Mouse (Mus musculus) thymus, adult 2 months (tissue): Measurements from ENCODE around the gene Hspa12a. TPM values are rescaled to one million over a fixed set of nuclear protein-coding genes. Genes with fewer than 3 reads are reported as not detected.
"Not testable (repeated sequence)": the region's sequence is repeated elsewhere in the genome, so short reads cannot be mapped to it uniquely, and the experiment has no call there.

Source experiments
- DNase-seq: peaks from one replicate; pipeline ENCODE4 v3.0.0; 2021
- H3K27ac ChIP-seq: fragments of 200-500 bp; 2 replicates; pipeline ENCODE4 v1.5.1; 2012; ENCODE audit warnings: low read length, control low read depth; ENCODE audit not compliant: control insufficient read depth, insufficient read depth
- H3K27me3 ChIP-seq: fragments of 200-500 bp; 2 replicates; pipeline ENCODE4 v1.6.1; 2012; ENCODE audit warnings: mild to moderate bottlenecking, low read length, moderate library complexity, mixed read lengths; ENCODE audit not compliant: control insufficient read depth, insufficient read depth
- H3K36me3 ChIP-seq: fragments of 200-500 bp; 2 replicates; pipeline ENCODE4 v1.6.1; 2012; ENCODE audit warnings: mild to moderate bottlenecking, low read length, moderate library complexity; ENCODE audit not compliant: control insufficient read depth, insufficient read depth
- H3K4me1 ChIP-seq: fragments of 200-500 bp; replicated peaks from 2 replicates; pipeline ENCODE4 v1.6.1; 2012; ENCODE audit warnings: low read length; ENCODE audit not compliant: control insufficient read depth, insufficient read depth
- H3K4me3 ChIP-seq: fragments of 200-500 bp; 2 replicates; pipeline ENCODE4 v1.5.1; 2012; ENCODE audit warnings: mild to moderate bottlenecking, low read length, control low read depth, moderate library complexity; ENCODE audit not compliant: control insufficient read depth, insufficient read depth
- CTCF ChIP-seq: fragments of 200-500 bp; IDR thresholded peaks from 2 replicates; pipeline ENCODE4 v1.5.1; 2012; ENCODE audit warnings: mild to moderate bottlenecking, control low read depth, low read length, moderate library complexity, borderline replicate concordance; ENCODE audit not compliant: control insufficient read depth, poor library complexity, insufficient read depth; ENCODE audit errors: extremely low read depth
- POLR2A ChIP-seq: fragments of 200-500 bp; IDR thresholded peaks from 2 replicates; pipeline ENCODE4 v1.6.1; 2012; ENCODE audit warnings: mild to moderate bottlenecking, low read length, control low read depth, moderate library complexity; ENCODE audit not compliant: control insufficient read depth, poor library complexity, insufficient read depth; ENCODE audit errors: extremely low read depth
- WGBS: fragments of 180-500 bp; shearing (Covaris S2); methylation state at CpG from one replicate; pipeline ENCODE4 v1.1.7; 2018; 5-methylcytosine and 5-hydroxymethylcytosine counted together
- polyA plus RNA-seq: library from polyadenylated mRNA; depleted of rRNA; stranded (reverse); fragments of >200 nt; gene quantifications from 2 replicates; pipeline ENCODE4 v1.2.3, GENCODE M21; 2012

Gene Hspa12a
- polyA plus RNA-seq, 1 experiment: 3.3 TPM

DNA sequence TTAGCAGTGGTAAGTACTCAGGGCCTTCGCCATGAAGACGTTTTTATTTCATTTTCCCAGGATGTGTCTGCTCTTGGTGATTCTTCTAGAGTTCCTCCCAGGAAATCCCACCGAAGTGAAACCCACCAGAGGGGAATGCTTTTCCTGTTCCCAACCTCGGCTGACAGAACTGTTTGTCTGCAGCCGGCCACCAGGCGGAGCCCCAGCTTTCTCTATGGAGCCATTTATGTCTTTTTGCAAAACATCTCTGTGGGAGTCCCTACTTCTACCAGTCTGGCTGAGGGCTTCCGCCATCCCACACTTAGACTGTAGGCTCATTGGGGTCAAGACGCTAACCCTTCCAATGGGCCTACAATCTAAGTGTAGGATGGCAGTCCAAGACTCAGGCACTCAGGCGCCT lies 32.1 kb downstream of the Hspa12a start:
- no peak overlapping the region for H3K27ac ChIP-seq
- H3K4me1 ChIP-seq: peaks cover 4% of the 10 kb centered on the region; the same call in 1 of the 2 replicates
- peak; percentile 57 for DNase-seq
- WGBS: 13% methylated on average over 9 of the region's 9 CpGs
- no peaks in the 10 kb centered on the region for H3K27me3 ChIP-seq
- no peaks in the 10 kb centered on the region for H3K36me3 ChIP-seq
- H3K4me3 ChIP-seq: peak overlapping the region; percentile 32
- no peak for TF ChIP-seq POLR2A
- peak; percentile 68; the same call in 1 of the 2 replicates for TF ChIP-seq CTCF

DNA sequence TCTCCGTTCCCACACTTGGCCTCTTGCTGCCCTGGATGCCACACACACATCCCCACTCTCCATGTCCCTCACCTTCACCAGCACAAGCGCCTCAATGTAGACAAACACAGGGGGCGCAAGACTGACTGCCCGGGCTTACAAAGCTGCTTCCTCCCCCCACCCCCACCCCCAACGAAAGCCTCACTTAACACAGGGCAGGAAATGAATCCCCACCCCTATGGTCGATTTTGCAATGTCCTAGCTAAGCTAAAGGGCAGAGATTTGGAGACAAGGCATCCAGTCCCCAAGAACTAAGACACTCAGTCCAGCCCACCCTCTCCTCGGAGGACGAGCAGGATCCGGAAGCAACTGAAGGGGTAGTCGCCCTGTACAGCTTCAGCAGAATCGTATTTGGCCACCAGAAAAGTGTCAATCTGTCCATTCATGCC lies 32.5 kb downstream of the Hspa12a start:
- Histone ChIP-seq H3K4me1 (peaks cover 4% of the 10 kb centered on the region; the same call in 1 of the 2 replicates), H3K4me3 (peak overlapping the region; percentile 32), H3K27me3 (no peaks in the 10 kb centered on the region), H3K27ac (no peak overlapping the region), H3K36me3 (no peaks in the 10 kb centered on the region)
- 7% methylated on average over 11 of the region's 11 CpGs for WGBS
- TF ChIP-seq CTCF: no peak
- peak; percentile 24 for DNase-seq

DNA sequence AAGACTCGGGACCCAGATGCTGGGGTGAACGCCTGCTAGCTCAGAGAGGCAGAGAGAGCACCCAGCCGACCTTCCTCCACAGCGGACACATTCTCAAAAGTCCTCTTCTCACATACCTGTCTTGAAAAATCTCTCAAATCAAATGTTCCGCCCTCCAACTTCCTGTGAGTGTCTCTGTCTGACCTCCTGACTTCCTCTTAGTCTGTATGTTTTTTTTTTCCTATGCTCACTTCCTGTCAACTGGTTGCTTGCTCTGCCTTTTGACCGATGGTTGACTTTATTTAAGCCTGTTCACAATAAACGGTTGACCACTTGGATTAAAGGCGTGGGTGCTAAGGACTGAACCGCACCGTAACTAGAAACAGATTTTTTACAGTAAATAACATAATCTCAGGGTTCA lies 35.4 kb downstream of the Hspa12a start:
- Histone ChIP-seq H3K4me1 (peaks cover 4% of the 10 kb centered on the region; the same call in 1 of the 2 replicates), H3K27me3 (no peaks in the 10 kb centered on the region), H3K4me3 (no peak overlapping the region), H3K36me3 (no peaks in the 10 kb centered on the region), H3K27ac (no peak overlapping the region)
- TF ChIP-seq CTCF (no peak), POLR2A (no peak)
- WGBS: 57% methylated on average over 10 of the region's 10 CpGs
- DNase-seq: no peak

DNA sequence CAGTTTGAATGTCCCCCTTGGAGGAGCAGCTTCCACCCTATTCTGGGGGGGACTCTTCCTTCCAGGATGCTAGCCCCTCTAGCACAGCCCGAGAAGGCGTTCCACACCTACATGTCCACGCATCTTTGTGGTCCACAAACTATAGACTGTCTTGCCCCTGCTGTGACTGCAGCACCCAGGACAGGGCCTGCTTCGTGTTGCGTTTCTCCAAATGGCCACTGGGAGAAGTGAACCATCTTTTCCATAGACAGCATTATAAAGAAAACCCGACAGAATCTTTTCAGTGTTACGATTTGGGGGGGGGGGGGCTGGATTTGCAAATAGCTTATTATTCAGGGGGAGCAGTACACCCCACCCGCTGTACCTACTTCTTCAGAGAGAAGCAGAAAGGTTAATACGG lies 36.8 kb downstream of the Hspa12a start:
- 74% methylated on average over 9 of the region's 9 CpGs for WGBS
- Histone ChIP-seq H3K27ac (no peak overlapping the region), H3K36me3 (no peaks in the 10 kb centered on the region), H3K4me1 (peaks cover 4% of the 10 kb centered on the region; the same call in 1 of the 2 replicates), H3K4me3 (no peak overlapping the region), H3K27me3 (no peaks in the 10 kb centered on the region)
- no peak for DNase-seq
- no peak for TF ChIP-seq CTCF
- no peak for TF ChIP-seq POLR2A

DNA sequence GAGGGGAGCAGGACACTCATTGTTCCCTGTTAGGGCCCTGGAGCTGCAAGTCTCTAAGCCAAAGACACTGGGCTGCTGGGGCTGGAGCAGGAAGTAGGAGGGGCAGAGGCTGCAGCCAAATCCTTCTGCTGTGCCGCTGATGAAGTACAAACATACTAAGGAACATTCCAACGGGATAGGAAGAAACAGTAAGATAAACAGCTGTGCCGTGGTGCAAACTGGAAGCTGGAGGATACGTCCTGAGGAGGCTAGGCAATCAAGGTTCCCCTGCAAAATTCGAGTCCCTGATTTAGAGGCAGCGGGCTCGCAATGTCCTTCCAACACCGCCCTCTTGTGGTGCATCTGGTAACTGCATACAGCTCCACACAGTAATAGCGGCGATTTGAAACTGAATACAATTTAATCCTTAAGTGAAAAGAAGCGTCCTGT lies 39.5 kb downstream of the Hspa12a start:
- peak; percentile 71 for DNase-seq
- Histone ChIP-seq H3K27ac (no peak overlapping the region), H3K4me3 (no peak overlapping the region), H3K27me3 (no peaks in the 10 kb centered on the region), H3K36me3 (no peaks in the 10 kb centered on the region), H3K4me1 (peaks cover 2% of the 10 kb centered on the region; the same call in 1 of the 2 replicates)
- 1% methylated on average over 11 of the region's 11 CpGs for WGBS
- TF ChIP-seq CTCF (peak; percentile 77; the same call in 1 of the 2 replicates), POLR2A (no peak)

DNA sequence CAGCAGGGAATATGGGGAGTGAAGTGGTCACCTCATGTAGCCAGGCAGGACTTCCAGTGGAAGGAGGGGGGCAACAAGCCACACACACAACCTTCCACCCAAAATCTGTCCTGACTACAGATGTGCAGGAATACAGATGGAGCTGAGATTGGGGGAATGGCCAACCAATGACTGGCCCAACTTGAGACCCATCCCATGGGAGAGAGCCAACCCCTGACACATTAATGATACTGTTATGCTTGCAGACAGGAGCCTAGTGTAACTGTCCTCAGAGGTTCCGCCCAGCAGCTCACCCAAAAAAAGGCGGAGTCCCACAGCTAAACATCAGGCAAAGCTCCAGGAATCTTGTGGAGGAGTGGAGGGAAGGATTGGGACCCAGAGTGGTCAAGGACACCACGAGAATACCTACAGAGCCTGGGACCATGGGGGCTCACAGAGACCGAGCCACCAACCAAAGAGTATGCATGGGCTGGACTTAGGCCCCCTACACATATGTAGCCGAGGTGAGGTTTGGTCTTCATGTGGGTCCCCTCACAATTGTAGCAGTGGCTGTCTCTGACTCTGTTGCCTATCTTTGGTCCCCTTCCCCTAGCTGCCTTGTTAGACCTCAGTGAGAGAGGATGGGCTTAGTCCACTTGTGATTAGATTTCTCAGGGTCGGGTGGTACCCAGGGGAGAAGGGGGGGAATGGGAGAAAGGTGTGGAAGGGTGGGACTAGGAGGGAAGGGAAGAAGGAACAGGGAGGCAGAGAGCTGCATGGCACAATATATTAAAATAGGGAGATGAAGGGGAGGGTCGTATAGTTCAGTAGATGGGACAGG lies 40.2 kb downstream of the Hspa12a start:
- no peak overlapping the region for H3K27ac ChIP-seq
- no peak for DNase-seq

DNA sequence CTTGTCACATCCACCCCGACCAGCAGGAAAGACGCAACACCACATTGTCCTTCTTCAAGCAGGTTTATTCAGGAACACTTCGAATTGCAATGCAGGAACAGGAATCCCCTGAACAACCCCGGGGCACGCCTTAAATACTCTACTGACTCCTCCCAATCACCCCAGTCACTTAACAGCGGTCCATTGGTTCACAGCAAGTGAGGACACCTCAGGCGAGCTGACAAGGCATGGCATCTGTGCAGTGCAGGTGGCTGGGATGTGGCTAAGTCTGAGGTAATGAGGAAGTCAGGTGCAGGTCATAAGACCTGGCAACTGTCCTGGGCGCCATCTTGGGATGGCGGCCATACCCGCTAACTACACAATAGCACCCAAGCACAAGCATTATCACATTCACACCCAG lies 43.0 kb downstream of the Hspa12a start:
- not testable (repeated sequence) for H3K4me1 ChIP-seq, DNase-seq, H3K27ac ChIP-seq, H3K36me3 ChIP-seq, H3K4me3 ChIP-seq, H3K27me3 ChIP-seq
- WGBS: 91% methylated on average over 10 of the region's 10 CpGs

More for the DNA sequence above, 40.2 kb downstream of the Hspa12a start:
- Histone ChIP-seq H3K4me1 (peaks cover under 1% of the 10 kb centered on the region; the same call in 1 of the 2 replicates), H3K36me3 (no peaks in the 10 kb centered on the region), H3K27me3 (no peaks in the 10 kb centered on the region), H3K4me3 (no peak overlapping the region)
- 64% methylated on average over 7 of the region's 7 CpGs for WGBS
- TF ChIP-seq POLR2A (no peak), CTCF (no peak)
